Mouse (Mus musculus) lung, postnatal 25 days (tissue): ENCODE measurements at regions not wholly inside any gene's neighbourhood (a gene's known extent, or its start where the extent isn't known, plus 50 kb on each side); places are given as distances from the start of the nearest gene placed in this dataset.

Experiments used
- DNase-seq: peaks from one replicate; pipeline ENCODE4 v3.0.0; 2022; ENCODE audit warnings: low spot score

- DNase-seq, result no peak
These were observed 227.4 kb downstream of the Ankrd50 start for GRCm38 (mm10) chr3:38257076-38257842.

- peak; percentile 73 for DNase-seq
These were observed 229.0 kb downstream of the Ankrd50 start for GRCm38 (mm10) chr3:38255674-38256073.

- DNase-seq, result peak; percentile 70
These were observed 229.7 kb downstream of the Ankrd50 start for GRCm38 (mm10) chr3:38254896-38255295.

- no peak for DNase-seq
These were observed 233.1 kb downstream of the Ankrd50 start for GRCm38 (mm10) chr3:38251592-38251991.

GRCm38 (mm10) chr3:38250552-38250951 lies 234.1 kb downstream of the Ankrd50 start:
- no peak for DNase-seq

- DNase-seq, result no peak
These were observed 235.7 kb downstream of the Ankrd50 start for GRCm38 (mm10) chr3:38248941-38249340.

- peak; percentile 12 for DNase-seq
These were observed 238.2 kb downstream of the Ankrd50 start for GRCm38 (mm10) chr3:38246439-38246838.

GRCm38 (mm10) chr3:38243209-38243608 lies 241.4 kb downstream of the Ankrd50 start:
- no peak for DNase-seq

GRCm38 (mm10) chr3:38237616-38238015 lies 247.0 kb downstream of the Ankrd50 start:
- no peak for DNase-seq

GRCm38 (mm10) chr3:38235736-38236083 lies 248.9 kb downstream of the Ankrd50 start:
- no peak for DNase-seq

- DNase-seq, result no peak
These were observed 249.5 kb downstream of the Ankrd50 start for GRCm38 (mm10) chr3:38235033-38235735.

- DNase-seq, result no peak
These were observed 250.1 kb downstream of the Ankrd50 start for GRCm38 (mm10) chr3:38234534-38234933.

GRCm38 (mm10) chr3:38234006-38234405 lies 250.6 kb downstream of the Ankrd50 start:
- DNase-seq, result no peak

- DNase-seq, result no peak
These were observed 251.6 kb downstream of the Ankrd50 start for GRCm38 (mm10) chr3:38233091-38233490.

- DNase-seq, result peak; percentile 50
These were observed 252.2 kb downstream of the Ankrd50 start for GRCm38 (mm10) chr3:38232111-38233076.

GRCm38 (mm10) chr3:38231506-38231905 lies 253.1 kb downstream of the Ankrd50 start:
- no peak for DNase-seq

- DNase-seq, result no peak
These were observed 253.8 kb downstream of the Ankrd50 start for GRCm38 (mm10) chr3:38230796-38231195.

- no peak for DNase-seq
These were observed 255.0 kb downstream of the Ankrd50 start for GRCm38 (mm10) chr3:38229686-38230085.

- no peak for DNase-seq
These were observed 255.6 kb downstream of the Ankrd50 start for GRCm38 (mm10) chr3:38229051-38229450.

GRCm38 (mm10) chr3:38227596-38227995 lies 257.0 kb downstream of the Ankrd50 start:
- DNase-seq, result peak; percentile 56

GRCm38 (mm10) chr3:38227121-38227520 lies 257.5 kb downstream of the Ankrd50 start:
- no peak for DNase-seq

- DNase-seq, result no peak
These were observed 258.5 kb downstream of the Ankrd50 start for GRCm38 (mm10) chr3:38226147-38226546.
